Mouse (Mus musculus) cerebellum, adult 9-10 months (tissue): ENCODE data around the gene Gcnt2.
"Not testable (repeated sequence)": the region's sequence is repeated elsewhere in the genome, so short reads cannot be mapped to it uniquely, and the experiment has no call there.

Source experiments
- DNase-seq: peaks from one replicate; pipeline ENCODE4 v3.0.0; 2022

The Gcnt2 gene

GRCm38 (mm10) chr13:40908044-40908443 is 48.5 kb downstream of the Gcnt2 start:
- DNase-seq = no peak

GRCm38 (mm10) chr13:40909060-40909459 is 49.5 kb downstream of the Gcnt2 start:
- no peak for DNase-seq

DNA sequence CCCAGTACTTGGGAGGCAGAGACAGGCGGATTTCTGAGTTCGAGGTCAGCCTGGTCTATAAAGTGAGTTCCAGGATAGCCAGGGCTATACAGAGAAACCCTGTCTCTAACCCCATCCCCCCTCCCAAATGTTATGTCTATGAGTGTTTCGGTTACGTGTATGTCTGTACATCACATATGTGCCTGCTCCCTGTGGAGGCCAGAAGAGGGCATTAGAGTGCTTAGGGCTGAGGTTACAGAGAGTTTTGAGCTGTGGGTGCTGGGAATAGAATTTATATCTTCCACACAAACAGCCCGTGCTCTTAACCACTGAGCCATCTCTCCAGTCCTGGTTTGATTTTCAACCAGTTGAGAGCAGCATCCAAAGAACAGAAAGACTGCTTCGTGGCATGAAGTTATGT is 50.5 kb downstream of the Gcnt2 start:
- DNase-seq = no peak

DNA sequence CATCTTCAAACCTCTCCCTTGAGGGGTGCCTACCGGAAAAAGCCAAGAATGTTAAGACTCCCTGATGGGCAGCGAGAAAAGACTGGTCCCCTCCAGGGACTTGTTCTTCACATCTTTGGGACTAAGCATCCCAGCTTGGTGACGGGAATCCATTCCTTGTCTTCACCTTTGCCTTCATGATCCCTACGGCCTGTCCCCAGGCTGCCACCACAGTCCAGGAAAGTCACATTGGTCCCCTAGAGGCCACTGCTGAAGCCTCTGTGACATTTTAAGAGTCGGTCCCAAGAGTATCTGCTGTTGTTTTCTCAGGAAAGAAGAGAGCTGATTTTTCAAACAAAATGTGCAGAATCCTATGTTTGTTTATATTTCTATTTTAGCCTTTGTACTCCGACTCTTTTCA is 52.4 kb downstream of the Gcnt2 start:
- no peak for DNase-seq

DNA sequence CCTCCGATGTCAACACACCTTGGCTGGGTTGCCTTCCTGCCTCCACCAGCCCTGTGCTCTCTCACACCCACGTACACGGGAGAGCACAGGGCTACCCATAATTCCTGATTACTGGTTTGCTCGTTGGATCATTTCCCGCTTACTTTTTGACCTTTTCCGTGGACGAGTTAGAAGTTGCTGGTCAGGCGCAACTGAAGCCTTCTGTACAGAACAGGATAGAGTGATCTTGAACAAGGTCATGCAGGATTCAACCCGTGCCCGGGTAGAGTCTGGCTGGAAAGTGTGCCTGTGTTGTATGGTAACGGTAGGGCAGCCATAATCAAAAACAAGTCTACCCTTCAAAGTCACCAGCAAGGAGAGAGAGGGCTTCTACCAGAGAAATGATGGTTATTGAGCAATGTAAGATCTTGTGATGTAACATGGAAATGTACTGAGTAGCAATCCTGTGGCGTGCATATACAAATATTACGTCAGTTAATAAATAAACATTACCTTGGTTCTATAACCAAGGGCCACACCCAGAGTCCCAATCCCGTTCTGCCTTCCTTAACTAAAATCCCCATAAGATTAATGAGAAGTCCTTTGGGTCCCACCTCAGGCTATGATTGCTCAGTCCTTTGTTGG is 54.0 kb downstream of the Gcnt2 start:
- DNase-seq = no peak

- no peak for DNase-seq
Measured at GRCm38 (mm10) chr13:40914053-40914585, 54.6 kb downstream of the Gcnt2 start.

GRCm38 (mm10) chr13:40916321-40917160 is 57.0 kb downstream of the Gcnt2 start:
- no peak for DNase-seq

DNA sequence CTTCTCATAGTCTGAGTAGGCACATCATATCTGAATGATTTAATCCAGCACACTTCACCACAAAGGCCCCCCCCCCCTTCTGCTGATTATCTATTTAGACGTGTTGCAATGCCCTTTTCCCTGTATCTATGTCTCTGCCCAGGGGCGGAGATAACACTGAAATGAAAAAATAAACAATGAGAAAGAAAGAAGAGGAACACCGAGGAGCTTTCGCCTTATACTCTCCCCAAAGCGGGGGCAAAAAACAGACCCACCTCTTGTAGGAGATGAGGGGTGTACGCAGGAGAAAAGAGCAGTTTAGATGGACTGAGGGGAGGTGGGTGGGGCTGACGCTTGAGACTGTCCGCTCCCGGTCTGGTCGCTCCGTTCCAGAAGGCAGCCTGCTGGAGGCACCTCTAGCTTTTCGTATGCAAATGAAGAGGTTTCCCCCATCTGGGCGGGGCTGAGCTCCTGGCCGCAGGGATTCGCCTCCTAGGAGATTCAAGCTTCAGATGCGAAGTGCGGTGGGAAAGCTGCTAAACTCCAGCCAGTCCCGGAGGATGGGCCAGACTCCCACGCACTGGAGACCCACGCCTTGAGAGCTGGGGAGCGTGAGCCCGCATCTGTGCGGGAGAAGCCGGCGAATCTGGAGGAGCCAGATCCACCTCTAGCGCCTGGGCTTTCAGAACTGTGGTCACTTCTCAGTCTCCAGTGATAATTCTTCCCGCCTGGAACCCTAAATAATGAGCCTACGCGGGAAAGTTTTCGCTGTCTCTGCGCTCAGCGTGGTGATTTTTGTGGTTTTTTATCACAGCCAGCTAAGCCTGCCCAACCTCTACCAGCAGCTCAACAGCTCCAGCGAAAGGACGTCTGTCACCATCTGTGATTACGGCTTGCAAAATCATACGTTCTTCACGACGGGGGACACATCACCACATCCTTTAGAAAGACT is 57.9 kb downstream of the Gcnt2 start:
- no peak for DNase-seq

DNA sequence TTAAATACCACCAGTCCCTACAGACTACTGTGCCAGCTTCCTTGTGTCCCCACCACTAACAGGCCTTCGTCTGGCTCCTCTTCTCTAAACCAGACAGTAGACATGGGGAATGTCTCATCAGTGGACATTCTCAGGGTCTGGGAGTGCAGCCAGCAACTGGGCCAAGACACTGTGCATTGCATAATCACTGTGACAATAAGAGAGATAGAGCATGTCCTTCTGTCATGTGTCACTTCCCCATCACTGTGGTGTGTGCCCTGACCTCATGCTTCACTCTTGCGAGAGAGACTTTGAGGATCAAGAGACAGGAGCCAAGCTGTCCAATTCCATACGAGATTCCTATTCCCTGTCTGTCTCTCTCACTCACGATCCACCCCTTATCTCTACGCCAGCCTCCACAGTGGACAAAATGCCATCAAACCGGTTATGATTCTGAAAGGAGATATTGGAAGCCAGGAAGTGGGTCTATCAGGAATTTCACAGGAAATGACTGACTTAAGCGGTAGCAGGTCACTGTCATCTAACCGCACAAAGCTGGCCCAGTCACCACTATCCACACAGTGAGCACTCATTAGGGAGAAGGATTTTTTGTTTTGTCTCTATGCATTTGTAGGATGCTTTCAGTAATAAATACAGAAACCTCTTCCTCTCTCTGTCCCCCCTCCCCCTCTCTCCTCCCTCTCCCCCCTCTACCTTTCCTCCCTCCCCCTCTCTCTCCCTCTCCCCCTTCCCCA is 61.9 kb downstream of the Gcnt2 start:
- no peak for DNase-seq

DNA sequence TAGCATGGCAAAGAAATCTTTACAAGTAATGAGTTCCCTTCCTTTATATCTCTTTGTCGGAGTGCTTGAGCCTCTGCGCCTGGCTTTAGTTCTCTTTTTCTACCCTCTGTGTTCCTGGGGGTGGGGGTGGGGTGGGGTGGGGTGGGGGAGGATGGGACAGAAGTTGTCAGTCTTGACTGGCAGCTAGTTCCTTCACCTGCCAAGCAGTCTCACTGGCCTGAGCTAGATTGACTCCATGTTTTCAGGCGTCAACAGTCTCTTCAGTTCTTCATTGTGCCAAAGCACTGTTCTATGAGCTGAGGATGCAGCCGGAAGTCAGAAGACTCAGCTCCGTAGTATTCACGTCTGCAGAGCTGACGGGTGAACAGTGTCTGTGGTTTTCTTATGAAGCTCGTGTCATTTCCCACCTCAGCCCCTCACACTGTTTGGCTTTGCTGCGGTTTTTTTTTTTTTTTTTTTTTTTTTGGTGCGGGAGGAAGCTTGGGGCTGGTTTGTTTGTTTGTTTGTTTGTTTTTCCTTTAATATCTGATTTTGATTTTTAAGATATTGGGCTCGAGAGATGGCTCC is 62.8 kb downstream of the Gcnt2 start:
- DNase-seq = no peak

GRCm38 (mm10) chr13:40923756-40924315 is 64.3 kb downstream of the Gcnt2 start:
- DNase-seq = no peak

DNA sequence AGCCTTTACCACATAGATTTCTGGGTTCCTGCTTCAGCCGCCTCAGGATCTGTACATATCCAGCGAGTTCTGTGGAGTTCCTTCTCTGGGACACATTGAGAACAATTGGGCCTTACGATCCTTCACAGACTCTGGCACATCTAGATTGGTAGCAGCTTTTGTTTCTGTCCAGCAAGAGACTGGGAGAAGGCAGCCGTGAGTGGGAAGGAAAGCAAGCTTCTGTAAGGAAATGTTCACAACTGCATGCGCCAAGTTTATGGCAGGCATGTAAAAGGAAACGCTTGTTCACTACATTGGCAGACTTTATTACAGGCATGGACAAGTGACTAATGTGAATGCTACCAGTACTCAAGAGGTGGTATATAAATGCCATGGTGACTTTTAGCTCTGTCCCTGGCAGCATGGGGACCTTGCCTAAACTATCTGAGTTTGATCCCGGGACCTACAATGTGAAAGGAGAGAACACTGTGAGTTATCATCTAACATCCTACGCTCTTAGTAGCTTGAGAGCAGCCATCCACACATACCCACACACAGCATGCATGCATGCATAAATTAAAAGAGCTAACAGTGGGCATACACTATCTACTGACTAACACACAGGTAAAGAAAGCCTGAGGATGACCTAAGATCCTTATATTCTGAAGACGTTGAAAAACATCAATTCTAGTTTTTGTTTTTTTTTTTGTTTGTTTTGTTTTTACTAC is 68.8 kb downstream of the Gcnt2 start:
- DNase-seq = no peak

DNA sequence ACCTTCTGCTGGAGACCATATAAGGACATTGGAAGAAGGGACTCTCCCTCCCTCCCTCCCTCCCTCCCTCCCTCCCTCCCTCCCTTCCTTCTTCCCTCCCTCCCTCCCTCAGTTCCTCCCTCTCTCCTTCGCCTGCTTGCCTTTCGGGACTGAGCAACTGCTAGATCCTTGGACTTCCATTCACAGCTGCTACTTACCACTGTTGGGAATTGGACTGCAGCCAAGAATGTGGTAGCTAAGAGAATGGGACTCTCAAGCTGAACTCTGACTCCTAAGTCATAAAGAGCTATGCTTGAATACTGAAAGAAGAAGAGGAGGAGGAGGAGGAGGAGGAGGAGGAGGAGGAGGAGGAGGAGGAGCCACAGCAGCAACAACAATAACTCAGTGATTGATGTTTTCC is 72.3 kb downstream of the Gcnt2 start:
- not testable (repeated sequence) for DNase-seq

GRCm38 (mm10) chr13:40932573-40932972 is 73.0 kb downstream of the Gcnt2 start:
- DNase-seq = no peak

GRCm38 (mm10) chr13:40934341-40934740 is 74.8 kb downstream of the Gcnt2 start:
- no peak for DNase-seq

- no peak for DNase-seq
Measured at GRCm38 (mm10) chr13:40937586-40937985, 78.0 kb downstream of the Gcnt2 start.

DNA sequence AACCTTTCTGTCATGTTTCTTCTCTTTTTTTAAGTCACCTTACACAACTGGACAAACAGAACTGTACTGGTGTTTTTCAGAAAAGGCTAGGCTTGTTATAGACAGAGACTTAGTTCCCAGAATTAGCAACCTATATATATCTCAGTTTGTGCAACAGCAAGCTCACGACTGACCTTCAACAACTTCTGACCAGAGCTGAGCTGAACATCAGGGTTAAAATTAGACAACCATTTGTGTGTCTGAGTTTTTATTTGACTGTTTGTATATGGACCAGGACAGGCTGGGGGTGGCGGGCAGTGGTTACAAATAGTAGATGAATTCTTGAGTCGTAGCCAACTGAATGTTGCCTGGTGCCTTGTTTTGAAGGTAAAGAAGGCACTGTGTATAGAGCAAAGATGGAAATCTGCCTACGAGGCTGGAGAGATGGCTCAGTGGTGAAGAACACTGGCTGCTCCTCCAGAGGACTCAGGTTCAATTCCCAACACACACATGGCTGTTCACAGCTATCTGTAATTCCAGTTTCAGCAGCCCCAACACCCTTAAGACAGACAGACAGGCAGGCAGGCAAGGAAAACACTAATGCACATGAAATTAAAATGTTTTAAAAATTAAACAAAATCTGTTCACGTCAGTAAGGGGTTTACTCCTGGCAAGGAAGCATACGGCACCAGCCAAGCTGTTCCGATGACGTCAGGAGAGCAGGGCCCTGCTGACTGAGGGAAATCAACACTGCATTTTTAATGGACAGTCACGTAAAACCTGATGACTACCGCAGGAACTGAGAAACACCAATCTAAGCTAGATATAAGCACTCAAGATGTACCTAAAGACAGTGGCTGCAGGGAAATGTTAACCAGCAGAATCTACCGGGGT is 79.2 kb downstream of the Gcnt2 start:
- no peak for DNase-seq

GRCm38 (mm10) chr13:40943066-40943465 is 83.5 kb downstream of the Gcnt2 start:
- DNase-seq = no peak

DNA sequence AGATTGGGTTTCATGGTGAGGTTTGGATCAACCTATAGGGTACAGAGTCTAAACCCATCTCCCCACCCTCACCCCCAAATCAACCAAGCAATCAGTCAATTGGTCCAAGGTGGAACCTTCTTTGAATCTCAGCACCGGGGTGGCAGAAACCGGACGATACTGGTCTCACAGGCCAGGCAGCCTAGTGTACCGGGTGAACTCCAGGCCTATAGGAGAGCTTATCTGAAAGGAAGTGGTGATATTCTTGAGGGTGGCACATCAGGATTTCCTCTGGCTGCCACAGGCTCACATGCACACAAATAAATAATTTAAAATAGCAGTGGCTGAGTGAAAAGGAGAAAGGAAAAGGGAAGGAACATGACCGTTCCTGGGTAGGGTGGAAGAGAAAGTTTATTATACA is 84.4 kb downstream of the Gcnt2 start:
- DNase-seq = no peak

DNA sequence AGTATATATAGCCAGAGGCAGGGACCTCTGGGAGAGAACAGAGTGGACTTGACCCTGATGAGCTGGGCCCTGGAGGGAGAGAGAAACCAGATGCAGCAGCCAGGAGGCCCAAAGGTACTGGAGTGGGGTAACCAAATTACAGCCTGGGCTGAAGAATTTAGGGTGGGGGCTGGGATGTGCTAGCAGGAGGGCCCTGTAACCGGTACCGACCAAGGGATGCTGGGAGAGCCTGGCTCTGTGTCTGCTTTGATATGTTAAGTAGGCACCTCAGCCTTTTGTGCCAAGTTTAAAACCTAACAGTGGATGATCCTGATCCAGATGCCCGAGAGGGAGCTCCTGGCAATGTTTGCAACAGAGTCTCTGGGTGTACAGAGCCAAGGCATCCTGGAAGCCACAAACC is 84.8 kb downstream of the Gcnt2 start:
- DNase-seq = no peak
